Mouse (Mus musculus) CH12.LX (cell line): ENCODE measurements around the gene Car15. TPM values are rescaled to one million over a fixed set of nuclear protein-coding genes. Genes with fewer than 3 reads are reported as not detected.

ENCODE experiments used
- DNase-seq: peaks from one replicate; pipeline ENCODE4 v3.0.0-alpha.2; 2013; ENCODE audit errors: extremely low read depth
- H3K27ac ChIP-seq: 2 replicates; pipeline ENCODE4 v1.5.1; 2012; ENCODE audit warnings: low read depth, mild to moderate bottlenecking, control low read depth, moderate library complexity; ENCODE audit not compliant: insufficient read depth
- H3K27me3 ChIP-seq: replicated peaks from 2 replicates; pipeline ENCODE3; 2012; ENCODE audit warnings: inconsistent platforms
- H3K36me3 ChIP-seq, 2 experiments: replicated peaks in 1 of 2; 2 replicates each; pipeline versions ENCODE3 to v1.6.1; 2012; ENCODE audit warnings: inconsistent platforms in 1 of 2, low read length in 1 of 2, mild to moderate bottlenecking in 1 of 2, mixed read lengths in 1 of 2, moderate library complexity in 1 of 2; ENCODE audit not compliant: control insufficient read depth in 1 of 2, insufficient read depth in 1 of 2
- H3K4me1 ChIP-seq, 2 experiments: 2 replicates each; pipeline ENCODE4 v1.6.1; 2012; ENCODE audit warnings: inconsistent platforms in 1 of 2, moderate library complexity in 1 of 2; ENCODE audit not compliant: insufficient read depth in 2 of 2, control insufficient read depth in 1 of 2
- H3K4me2 ChIP-seq: 2 replicates; pipeline ENCODE4 v1.6.1; 2012; ENCODE audit warnings: low read depth, mild to moderate bottlenecking, control low read depth; ENCODE audit not compliant: poor library complexity, insufficient read depth, severe bottlenecking
- H3K4me3 ChIP-seq, 3 experiments: fragments of 150-350 bp in 1 of 3; sonication (generic) in 1 of 3; replicated peaks in 1 of 3; 2 replicates each; pipeline versions ENCODE3 to v1.5.1; 2011 to 2012; ENCODE audit warnings: low read depth in 2 of 3, low read length in 2 of 3, mild to moderate bottlenecking in 2 of 3, moderate library complexity in 2 of 3, control low read depth in 1 of 3, improper control_type of control experiment in 1 of 3, inconsistent platforms in 1 of 3, mixed read lengths in 1 of 3; ENCODE audit not compliant: poor library complexity in 1 of 3
- H3K79me2 ChIP-seq: replicated peaks from 2 replicates; pipeline ENCODE4 v1.6.1; 2012; ENCODE audit warnings: mild to moderate bottlenecking, moderate library complexity; ENCODE audit not compliant: control insufficient read depth, poor library complexity, insufficient read depth, severe bottlenecking; ENCODE audit errors: extremely low read depth
- H3K9ac ChIP-seq: 2 replicates; pipeline ENCODE4 v1.6.1; 2012; ENCODE audit warnings: low read depth, mild to moderate bottlenecking, control low read depth, moderate library complexity; ENCODE audit not compliant: insufficient read depth
- H3K9me3 ChIP-seq: replicated peaks from 2 replicates; pipeline ENCODE3; 2012; ENCODE audit warnings: low read length, inconsistent platforms, mixed read lengths
- CHD1 ChIP-seq: IDR thresholded peaks from 2 replicates; pipeline ENCODE4 v1.6.1; 2012; ENCODE audit warnings: low read depth, low read length, improper control_type of control experiment, inconsistent platforms
- CTCF ChIP-seq, 2 experiments: IDR thresholded peaks in 1 of 2; conservative IDR thresholded peaks in 1 of 2; 2 replicates each; pipeline ENCODE4 v1.5.1; 2011 to 2012; ENCODE audit warnings: low read depth in 2 of 2, low read length in 2 of 2, improper control_type of control experiment in 1 of 2, inconsistent platforms in 1 of 2, mild to moderate bottlenecking in 1 of 2, moderate library complexity in 1 of 2
- E2F4 ChIP-seq: IDR thresholded peaks from 2 replicates; pipeline ENCODE4 v1.6.1; 2011; ENCODE audit warnings: low read depth, low read length, improper control_type of control experiment; ENCODE audit not compliant: insufficient replicate concordance
- HCFC1 ChIP-seq: IDR thresholded peaks from 2 replicates; pipeline ENCODE4 v1.6.1; 2012; ENCODE audit warnings: low read depth, mild to moderate bottlenecking, inconsistent platforms, low read length, improper control_type of control experiment
- IRF4 ChIP-seq: IDR thresholded peaks from 2 replicates; pipeline ENCODE4 v1.6.1; 2014; ENCODE audit warnings: low read depth, mild to moderate bottlenecking, inconsistent platforms, low read length, improper control_type of control experiment
- JUND ChIP-seq: conservative IDR thresholded peaks from 2 replicates; pipeline ENCODE4 v1.6.1; 2011; ENCODE audit warnings: low read depth, low read length, improper control_type of control experiment
- MAFK ChIP-seq: IDR thresholded peaks from 2 replicates; pipeline ENCODE4 v1.6.1; 2011; ENCODE audit warnings: low read length, improper control_type of control experiment; ENCODE audit not compliant: insufficient replicate concordance
- MAX ChIP-seq: IDR thresholded peaks from 2 replicates; pipeline ENCODE4 v1.6.1; 2011; ENCODE audit warnings: low read length, improper control_type of control experiment
- MXI1 ChIP-seq: IDR thresholded peaks from 2 replicates; pipeline ENCODE4 v1.6.1; 2011; ENCODE audit warnings: mild to moderate bottlenecking, low read depth, low read length, improper control_type of control experiment
- MYC ChIP-seq: IDR thresholded peaks from 2 replicates; pipeline ENCODE4 v1.6.1; 2011; ENCODE audit warnings: low read depth, mild to moderate bottlenecking, improper control_type of control experiment, low read length
- NELFE ChIP-seq: IDR thresholded peaks from 2 replicates; pipeline ENCODE4 v1.6.1; 2011; ENCODE audit warnings: low read depth, low read length, improper control_type of control experiment
- PAX5 ChIP-seq: IDR thresholded peaks from 2 replicates; pipeline ENCODE4 v1.6.1; 2012; ENCODE audit warnings: low read length, inconsistent platforms, mixed read lengths
- POLR2A ChIP-seq: IDR thresholded peaks from 2 replicates; pipeline ENCODE4 v1.6.1; 2011; ENCODE audit warnings: low read depth, mild to moderate bottlenecking, improper control_type of control experiment, low read length
- RAD21 ChIP-seq: IDR thresholded peaks from 2 replicates; pipeline ENCODE4 v1.6.1; 2011; ENCODE audit warnings: low read depth, mild to moderate bottlenecking, low read length, improper control_type of control experiment, moderate library complexity
- SIN3A ChIP-seq: IDR thresholded peaks from 2 replicates; pipeline ENCODE4 v1.6.1; 2012; ENCODE audit warnings: low read length, improper control_type of control experiment, inconsistent platforms
- SMC3 ChIP-seq: IDR thresholded peaks from 2 replicates; pipeline ENCODE4 v1.6.1; 2011; ENCODE audit warnings: low read depth, low read length, improper control_type of control experiment
- USF2 ChIP-seq: conservative IDR thresholded peaks from 2 replicates; pipeline ENCODE4 v1.6.1; 2011; ENCODE audit warnings: low read depth, low read length, improper control_type of control experiment
- ZKSCAN1 ChIP-seq: IDR thresholded peaks from 2 replicates; pipeline ENCODE4 v1.6.1; 2012; ENCODE audit warnings: low read depth, inconsistent platforms, low read length, improper control_type of control experiment, borderline replicate concordance
- ZMIZ1 ChIP-seq: IDR thresholded peaks from 2 replicates; pipeline ENCODE4 v1.6.1; 2012; ENCODE audit warnings: low read depth, mild to moderate bottlenecking, inconsistent platforms, low read length, improper control_type of control experiment
- dilution Hi-C: fragments of 300-500 bp; cut with MboI; formaldehyde crosslinking; loops from 2 replicates; pipeline ENCODE4 v1.14.3; 2020; ENCODE audit warnings: low sequenced_read_pairs; ENCODE audit not compliant: extremely low pct_unique_long_range_greater_than_20kb, extremely low pct_ligation_motif_present
- in situ Hi-C: fragments of 300-500 bp; cut with MboI; formaldehyde crosslinking; loops from 3 replicates; pipeline ENCODE4 v1.14.3; 2019; ENCODE audit warnings: low sequenced_read_pairs, low pct_ligation_motif_present, low pct_unique_long_range_greater_than_20kb, mixed read lengths
- polyA plus RNA-seq: library from polyadenylated mRNA; unstranded; fragments of >175 nt; gene quantifications from 2 replicates; pipeline ENCODE4 v1.2.1, GENCODE M21; 2012; ENCODE audit warnings: low read depth; ENCODE audit not compliant: insufficient read length
- total RNA-seq, 2 experiments: library from RNA; depleted of rRNA; stranded (reverse); fragments of 300-350 nt in 1 of 2; fragments of >200 nt in 1 of 2; gene quantifications; 2 replicates each; pipeline ENCODE4 v1.2.3; 2012 to 2014

Car15 gene
- total and polyA plus RNA-seq, 3 experiments, result 1.5 to 3.9 (median 1.6) TPM

DNA sequence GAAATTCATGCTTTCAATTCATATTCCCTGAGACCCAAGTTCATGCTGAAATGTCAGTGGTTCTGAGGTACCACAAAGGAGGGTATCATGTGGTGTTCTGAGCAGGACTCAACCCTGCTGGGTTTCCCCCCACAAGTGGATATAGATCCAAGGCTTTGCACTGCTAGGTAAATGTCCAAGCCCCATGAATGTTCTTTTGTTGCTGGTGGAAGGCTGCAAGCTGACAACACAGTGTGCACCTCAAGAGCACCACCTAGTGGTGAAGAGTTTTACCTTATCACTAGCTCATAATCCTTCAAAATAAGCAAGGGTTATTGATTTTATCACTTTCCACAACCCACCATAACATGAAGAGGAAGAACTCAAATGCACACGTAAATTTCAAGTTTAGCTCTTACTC, 10.8 kb upstream of the Car15 start:
- in situ Hi-C loops (no loop called here), dilution Hi-C loops (no loop called here)
- Histone ChIP-seq H3K4me2 (no peak overlapping the region), H3K4me1 (peaks cover 0 to 6% of the 10 kb centered on the region in 2 experiments; a peak in 2 of 4 replicates), H3K9me3 (no peaks in the 10 kb centered on the region), H3K27me3 (no peaks in the 10 kb centered on the region), H3K9ac (no peak overlapping the region), H3K4me3 (no peak overlapping the region), H3K36me3 (peaks cover 74 to 95% of the 10 kb centered on the region in 2 experiments), H3K79me2 (no peaks in the 10 kb centered on the region), H3K27ac (no peak overlapping the region)
- no peak for TF ChIP-seq PAX5
- no peak for TF ChIP-seq HCFC1
- TF ChIP-seq ZMIZ1, result no peak
- peak; percentile 50 for TF ChIP-seq RAD21
- no peak for TF ChIP-seq MAX
- TF ChIP-seq CTCF (conservative IDR thresholded peaks at IDR 0.05 in 1 of 2, IDR thresholded peaks at IDR 0.05 in 1 of 2; ENCODE audit: low read depth in 2 of 2, low read length in 2 of 2), result peak; percentile 81 to 94
- no peak for TF ChIP-seq E2F4
- TF ChIP-seq SMC3, result peak; percentile 44
- no peak for TF ChIP-seq NELFE
- DNase-seq, result peak; percentile 69

DNA sequence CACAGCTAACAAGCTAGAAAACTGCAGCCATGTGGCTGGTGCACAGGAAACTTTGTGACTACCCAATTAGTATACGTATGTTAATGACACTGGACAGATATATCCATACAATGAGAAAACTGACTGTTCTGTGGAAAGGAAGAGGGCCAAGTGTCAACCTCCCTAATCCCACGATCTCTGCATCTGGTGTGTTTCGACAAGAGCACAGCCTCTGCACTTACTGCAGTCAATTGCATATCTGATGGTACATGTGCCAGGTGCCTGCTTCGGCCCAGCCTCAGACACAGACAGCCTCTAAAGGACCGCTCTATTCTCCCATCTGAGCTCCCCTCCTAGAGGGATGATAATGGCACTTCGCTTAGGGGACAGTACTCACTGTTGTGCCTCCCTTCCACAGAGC, 10.3 kb upstream of the Car15 start:
- dilution Hi-C loops (no loop called here), in situ Hi-C loops (no loop called here)
- H3K79me2 ChIP-seq, result no peaks in the 10 kb centered on the region
- H3K4me3 ChIP-seq, result no peak overlapping the region
- peaks cover 79 to 95% of the 10 kb centered on the region in 2 experiments for H3K36me3 ChIP-seq
- no peak overlapping the region for H3K9ac ChIP-seq
- no peak for TF ChIP-seq SMC3
- no peak for TF ChIP-seq SIN3A
- no peak for TF ChIP-seq MYC
- TF ChIP-seq JUND, result no peak
- no peak for TF ChIP-seq MAX
- TF ChIP-seq E2F4, result no peak
- TF ChIP-seq IRF4, result no peak
- TF ChIP-seq ZKSCAN1, result no peak
- TF ChIP-seq CHD1, result no peak
- TF ChIP-seq MAFK, result no peak
- TF ChIP-seq MXI1, result no peak
- no peak for TF ChIP-seq USF2
- no peak for TF ChIP-seq POLR2A
- H3K27me3 ChIP-seq, result no peaks in the 10 kb centered on the region
- H3K4me2 ChIP-seq, result no peak overlapping the region
- H3K27ac ChIP-seq, result no peak overlapping the region
- no peak for DNase-seq
- H3K9me3 ChIP-seq, result no peaks in the 10 kb centered on the region
- peaks cover 0 to 6% of the 10 kb centered on the region in 2 experiments; a peak in 2 of 4 replicates for H3K4me1 ChIP-seq
